Mouse (Mus musculus) MN1 (cell line): ENCODE data around the gene Srp54c.

ENCODE experiments used
- DNase-seq: peaks from one replicate; pipeline ENCODE4 v3.0.0-alpha.2; 2016; ENCODE audit warnings: low spot score

Gene Srp54c

DNA sequence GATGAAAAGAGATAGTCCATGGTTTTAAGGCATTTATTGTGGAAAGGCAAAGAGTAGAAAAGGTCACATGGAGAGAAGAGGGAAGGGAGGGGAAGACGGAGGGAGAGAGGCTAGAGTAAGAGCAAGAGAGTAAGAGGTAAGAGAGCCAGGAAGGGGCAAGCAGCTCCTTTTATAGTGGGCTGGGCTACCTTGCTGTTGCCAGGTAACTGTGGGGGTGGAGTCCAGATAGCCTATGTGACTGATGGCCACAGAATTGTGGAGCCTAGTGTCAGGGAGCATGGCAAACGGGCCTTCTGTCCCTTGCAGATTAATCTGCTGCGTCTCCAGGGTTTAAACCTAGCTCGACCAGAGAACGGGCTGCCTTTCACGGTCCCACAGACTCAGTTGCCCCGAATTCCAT, 81.9 kb downstream of the Srp54c start:
- no peak for DNase-seq
